Mouse (Mus musculus) hindbrain, postnatal 0 days (tissue): ENCODE results near the gene Son. TPM values are rescaled to one million over a fixed set of nuclear protein-coding genes. Genes with fewer than 3 reads are reported as not detected.

Experiments
- ATAC-seq: fragments of 200-750 bp; cut with Nextera tagmentation; 2 replicates; pipeline ENCODE4 v1.8.0; 2017; ENCODE audit warnings: mild to moderate bottlenecking, moderate TSS enrichment, moderate library complexity
- DNase-seq: peaks from one replicate; pipeline ENCODE4 v3.0.0-alpha.2; 2015; ENCODE audit warnings: low spot score
- H3K27ac ChIP-seq: fragments of 300-500 bp; sonication (generic); 2 replicates; pipeline ENCODE4 v1.5.1; 2014; ENCODE audit warnings: mild to moderate bottlenecking
- H3K27me3 ChIP-seq: fragments of 300-500 bp; sonication (generic); 2 replicates; pipeline ENCODE4 v1.6.1; 2014; ENCODE audit warnings: low read length, mixed read lengths; ENCODE audit not compliant: insufficient read depth
- H3K36me3 ChIP-seq: fragments of 300-500 bp; sonication (generic); 2 replicates; pipeline ENCODE4 v1.6.1; 2014; ENCODE audit warnings: low read length, mixed read lengths; ENCODE audit not compliant: insufficient read depth
- H3K4me1 ChIP-seq: fragments of 300-500 bp; sonication (generic); 2 replicates; pipeline ENCODE4 v1.6.1; 2014; ENCODE audit warnings: antibody characterized with exemption, low read length, mixed read lengths; ENCODE audit not compliant: insufficient read depth
- H3K4me2 ChIP-seq: fragments of 300-500 bp; sonication (generic); 2 replicates; pipeline ENCODE4 v1.6.1; 2014; ENCODE audit warnings: low read depth, mild to moderate bottlenecking, low read length, moderate library complexity, mixed read lengths
- H3K4me3 ChIP-seq: fragments of 300-500 bp; sonication (generic); 2 replicates; pipeline ENCODE4 v1.5.1; 2014; ENCODE audit warnings: low read length
- H3K9ac ChIP-seq: fragments of 300-500 bp; sonication (generic); replicated peaks from 2 replicates; pipeline ENCODE4 v1.6.1; 2014; ENCODE audit warnings: mild to moderate bottlenecking, low read length, moderate library complexity, mixed read lengths
- H3K9me3 ChIP-seq: fragments of 300-500 bp; sonication (generic); 2 replicates; pipeline ENCODE4 v1.6.1; 2016; ENCODE audit warnings: low read length, mixed read lengths
- CTCF ChIP-seq: IDR thresholded peaks from 2 replicates; pipeline ENCODE4 v1.5.1; 2016; ENCODE audit warnings: antibody characterized with exemption, control low read depth, low read depth
- WGBS: fragments of 180-500 bp; shearing (Covaris S2); extraction: QIAGEN DNeasy Blood & Tissue Kit; methylation state at CpG from one replicate; pipeline ENCODE4 v1.1.7; 2014; 5-methylcytosine and 5-hydroxymethylcytosine counted together
- polyA plus RNA-seq: library from polyadenylated mRNA; unstranded; fragments of >200 nt; fragmentation: Nextera tagmentation; extraction: Ambion mirVana; gene quantifications from 2 replicates; pipeline ENCODE4 v1.2.1, GENCODE M21; 2015
- total RNA-seq: library from RNA; depleted of rRNA; stranded (reverse); fragments of >200 nt; gene quantifications from 2 replicates; pipeline ENCODE4 v1.2.3, GENCODE M21; 2014

Son gene
- total and polyA plus RNA-seq, 2 experiments from 2014 or later, result 95.3 to 246 TPM

- DNase-seq (peak; percentile 23), ATAC-seq (no peak)
- Histone ChIP-seq H3K27ac (no peak overlapping the region), H3K4me3 (no peak overlapping the region), H3K4me1 (no peaks in the 10 kb centered on the region), H3K9me3 (no peaks in the 10 kb centered on the region), H3K9ac (no peak overlapping the region), H3K4me2 (no peak overlapping the region), H3K27me3 (no peaks in the 10 kb centered on the region), H3K36me3 (no peaks in the 10 kb centered on the region)
- WGBS, result 61% methylated on average over 9 of the region's 9 CpGs
- TF ChIP-seq CTCF, result no peak
Observed at GRCm38 (mm10) chr16:91609501-91610245, 37.6 kb upstream of the Son start.

- H3K27me3 ChIP-seq, result no peaks in the 10 kb centered on the region
- H3K36me3 ChIP-seq, result no peaks in the 10 kb centered on the region
- no peak for DNase-seq
- no peaks in the 10 kb centered on the region for H3K4me1 ChIP-seq
- no peak overlapping the region for H3K27ac ChIP-seq
- no peak for TF ChIP-seq CTCF
- ATAC-seq, result no peak
- H3K9me3 ChIP-seq, result no peaks in the 10 kb centered on the region
- WGBS, result 68% methylated on average over 11 of the region's 11 CpGs
- no peak overlapping the region for H3K4me2 ChIP-seq
- no peak overlapping the region for H3K4me3 ChIP-seq
- no peak overlapping the region for H3K9ac ChIP-seq
Observed at GRCm38 (mm10) chr16:91611248-91611647, 36.1 kb upstream of the Son start.

- WGBS, result 59% methylated on average over 5 of the region's 5 CpGs
- Histone ChIP-seq H3K27ac (no peak overlapping the region), H3K4me2 (no peak overlapping the region), H3K9me3 (no peaks in the 10 kb centered on the region), H3K9ac (no peak overlapping the region), H3K36me3 (no peaks in the 10 kb centered on the region), H3K27me3 (no peaks in the 10 kb centered on the region), H3K4me1 (no peaks in the 10 kb centered on the region), H3K4me3 (no peak overlapping the region)
- TF ChIP-seq CTCF, result no peak
- ATAC-seq, result no peak
- DNase-seq, result no peak
Observed at GRCm38 (mm10) chr16:91612525-91612924, 34.8 kb upstream of the Son start.

- DNase-seq (no peak), ATAC-seq (no peak)
- H3K9me3 ChIP-seq, result no peaks in the 10 kb centered on the region
- WGBS, result 66% methylated on average over 6 of the region's 6 CpGs
- TF ChIP-seq CTCF, result no peak
- H3K9ac ChIP-seq, result no peak overlapping the region
- no peaks in the 10 kb centered on the region for H3K27me3 ChIP-seq
- no peaks in the 10 kb centered on the region for H3K4me1 ChIP-seq
- H3K4me3 ChIP-seq, result no peak overlapping the region
- no peak overlapping the region for H3K27ac ChIP-seq
- H3K4me2 ChIP-seq, result no peak overlapping the region
- no peaks in the 10 kb centered on the region for H3K36me3 ChIP-seq
Observed at GRCm38 (mm10) chr16:91614552-91614951, 32.8 kb upstream of the Son start.

- Histone ChIP-seq H3K9me3 (no peaks in the 10 kb centered on the region), H3K27me3 (no peaks in the 10 kb centered on the region), H3K4me3 (peak within 1 kb of the TSS; percentile 63), H3K4me1 (no peaks in the 10 kb centered on the region), H3K4me2 (peak within 1 kb of the TSS; percentile 76), H3K36me3 (peaks cover 34% of the 10 kb centered on the region; the same call in 1 of the 2 replicates), H3K27ac (no peak within 1 kb of the TSS), H3K9ac (peak within 1 kb of the TSS; percentile 58)
- DNase-seq, result peak; percentile 88
- ATAC-seq, result peak; percentile 92
- no peak for TF ChIP-seq CTCF
- WGBS, result 10% methylated on average over 39 of the region's 39 CpGs
Observed at GRCm38 (mm10) chr16:91618511-91619501, 28.5 kb upstream of the Son start, which contains the start of gene Dnajc28. Gene Dnajc28 (minus strand): TSS chr16:91619026.

- no peak overlapping the region for H3K27ac ChIP-seq
- no peaks in the 10 kb centered on the region for H3K27me3 ChIP-seq
- ATAC-seq, result no peak
- no peak for TF ChIP-seq CTCF
- H3K9ac ChIP-seq, result no peak overlapping the region
- 93% methylated on average over 5 of the region's 5 CpGs for WGBS
- H3K36me3 ChIP-seq, result peaks cover 41% of the 10 kb centered on the region; the same call in 1 of the 2 replicates
- no peak for DNase-seq
- H3K9me3 ChIP-seq, result no peaks in the 10 kb centered on the region
- H3K4me2 ChIP-seq, result no peak overlapping the region
- H3K4me3 ChIP-seq, result no peak overlapping the region
- no peaks in the 10 kb centered on the region for H3K4me1 ChIP-seq
Observed at GRCm38 (mm10) chr16:91620185-91620584, 27.1 kb upstream of the Son start.
